Mouse (Mus musculus): ENCODE results near the gene Birc2. TPM values are rescaled to one million over a fixed set of nuclear protein-coding genes. Genes with fewer than 3 reads are reported as not detected.

Gene Birc2
- polyA plus RNA-seq, 1 experiment from 2014 or later: 41.8 TPM

GRCm38 (mm10) chr9:7783823-7784614, 52.8 kb downstream of the Birc2 start:
- H3K9me3 ChIP-seq (replicated peaks; ENCODE audit: control insufficient read depth, low read length, poor library complexity, severe bottlenecking): no peaks in the 10 kb centered on the region
- no peak for ATAC-seq
- H3K4me1 ChIP-seq (ENCODE audit: control insufficient read depth, insufficient read depth, low read length): no peaks in the 10 kb centered on the region
- 80% methylated on average over 15 of the region's 15 CpGs for WGBS
- no peaks in the 10 kb centered on the region for H3K27me3 ChIP-seq (ENCODE audit: control insufficient read depth, insufficient read depth, low read depth, low read length)
- no peaks in the 10 kb centered on the region for H3K36me3 ChIP-seq (ENCODE audit: control insufficient read depth, insufficient read depth, low read length)
- H3K4me3 ChIP-seq (ENCODE audit: low read depth, low read length): no peak overlapping the region
- H3K4me2 ChIP-seq (ENCODE audit: low read length): no peak overlapping the region
- H3K27ac ChIP-seq (ENCODE audit: low read length): no peak overlapping the region
- H3K9ac ChIP-seq (ENCODE audit: low read depth, low read length): no peak overlapping the region

GRCm38 (mm10) chr9:7780250-7781150, 56.4 kb downstream of the Birc2 start:
- Histone ChIP-seq H3K4me1 (ENCODE audit: control insufficient read depth, insufficient read depth, low read length) (no peaks in the 10 kb centered on the region), H3K4me3 (ENCODE audit: low read depth, low read length) (no peak overlapping the region), H3K9ac (ENCODE audit: low read depth, low read length) (no peak overlapping the region), H3K27ac (ENCODE audit: low read length) (no peak overlapping the region), H3K27me3 (ENCODE audit: control insufficient read depth, insufficient read depth, low read depth, low read length) (no peaks in the 10 kb centered on the region), H3K36me3 (ENCODE audit: control insufficient read depth, insufficient read depth, low read length) (no peaks in the 10 kb centered on the region), H3K9me3 (replicated peaks; ENCODE audit: control insufficient read depth, low read length, poor library complexity, severe bottlenecking) (no peaks in the 10 kb centered on the region), H3K4me2 (ENCODE audit: low read length) (no peak overlapping the region)
- 90% methylated on average over 8 of the region's 8 CpGs for WGBS
- no peak for ATAC-seq

- WGBS: 98% methylated on average over 4 of the region's 4 CpGs
- Histone ChIP-seq H3K36me3 (ENCODE audit: control insufficient read depth, insufficient read depth, low read length) (no peaks in the 10 kb centered on the region), H3K4me2 (ENCODE audit: low read length) (no peak overlapping the region), H3K4me1 (ENCODE audit: control insufficient read depth, insufficient read depth, low read length) (no peaks in the 10 kb centered on the region), H3K9ac (ENCODE audit: low read depth, low read length) (no peak overlapping the region), H3K9me3 (replicated peaks; ENCODE audit: control insufficient read depth, low read length, poor library complexity, severe bottlenecking) (no peaks in the 10 kb centered on the region), H3K4me3 (ENCODE audit: low read depth, low read length) (no peak overlapping the region), H3K27ac (ENCODE audit: low read length) (no peak overlapping the region), H3K27me3 (ENCODE audit: control insufficient read depth, insufficient read depth, low read depth, low read length) (no peaks in the 10 kb centered on the region)
- no peak for ATAC-seq
These were observed 57.1 kb downstream of the Birc2 start for GRCm38 (mm10) chr9:7779786-7780185.

- WGBS: 84% methylated on average over 7 of the region's 7 CpGs
- Histone ChIP-seq H3K27ac (ENCODE audit: low read length) (no peak overlapping the region), H3K4me1 (ENCODE audit: control insufficient read depth, insufficient read depth, low read length) (no peaks in the 10 kb centered on the region), H3K4me2 (ENCODE audit: low read length) (no peak overlapping the region), H3K9ac (ENCODE audit: low read depth, low read length) (no peak overlapping the region), H3K4me3 (ENCODE audit: low read depth, low read length) (no peak overlapping the region), H3K9me3 (replicated peaks; ENCODE audit: control insufficient read depth, low read length, poor library complexity, severe bottlenecking) (no peaks in the 10 kb centered on the region), H3K27me3 (ENCODE audit: control insufficient read depth, insufficient read depth, low read depth, low read length) (no peaks in the 10 kb centered on the region), H3K36me3 (ENCODE audit: control insufficient read depth, insufficient read depth, low read length) (no peaks in the 10 kb centered on the region)
- no peak for ATAC-seq
These were observed 58.1 kb downstream of the Birc2 start for GRCm38 (mm10) chr9:7778771-7779170.

GRCm38 (mm10) chr9:7777652-7778051, 59.2 kb downstream of the Birc2 start:
- 78% methylated on average over 1 of the region's 1 CpGs for WGBS
- Histone ChIP-seq H3K27ac (ENCODE audit: low read length) (no peak overlapping the region), H3K27me3 (ENCODE audit: control insufficient read depth, insufficient read depth, low read depth, low read length) (no peaks in the 10 kb centered on the region), H3K9me3 (replicated peaks; ENCODE audit: control insufficient read depth, low read length, poor library complexity, severe bottlenecking) (no peaks in the 10 kb centered on the region), H3K4me3 (ENCODE audit: low read depth, low read length) (no peak overlapping the region), H3K4me1 (ENCODE audit: control insufficient read depth, insufficient read depth, low read length) (no peaks in the 10 kb centered on the region), H3K4me2 (ENCODE audit: low read length) (no peak overlapping the region), H3K9ac (ENCODE audit: low read depth, low read length) (no peak overlapping the region), H3K36me3 (ENCODE audit: control insufficient read depth, insufficient read depth, low read length) (no peaks in the 10 kb centered on the region)
- no peak for ATAC-seq

- H3K4me2 ChIP-seq (ENCODE audit: low read length): no peak overlapping the region
- no peak overlapping the region for H3K27ac ChIP-seq (ENCODE audit: low read length)
- H3K36me3 ChIP-seq (ENCODE audit: control insufficient read depth, insufficient read depth, low read length): no peaks in the 10 kb centered on the region
- no peaks in the 10 kb centered on the region for H3K9me3 ChIP-seq (replicated peaks; ENCODE audit: control insufficient read depth, low read length, poor library complexity, severe bottlenecking)
- H3K4me3 ChIP-seq (ENCODE audit: low read depth, low read length): no peak overlapping the region
- H3K9ac ChIP-seq (ENCODE audit: low read depth, low read length): no peak overlapping the region
- no peak for ATAC-seq
- H3K27me3 ChIP-seq (ENCODE audit: control insufficient read depth, insufficient read depth, low read depth, low read length): no peaks in the 10 kb centered on the region
- WGBS: 97% methylated on average over 1 of the region's 1 CpGs
- H3K4me1 ChIP-seq (ENCODE audit: control insufficient read depth, insufficient read depth, low read length): no peaks in the 10 kb centered on the region
These were observed 59.9 kb downstream of the Birc2 start for GRCm38 (mm10) chr9:7776940-7777339.

- WGBS: 56% methylated on average over 3 of the region's 3 CpGs
- no peak overlapping the region for H3K9ac ChIP-seq (ENCODE audit: low read depth, low read length)
- no peak overlapping the region for H3K4me3 ChIP-seq (ENCODE audit: low read depth, low read length)
- no peaks in the 10 kb centered on the region for H3K36me3 ChIP-seq (ENCODE audit: control insufficient read depth, insufficient read depth, low read length)
- H3K4me1 ChIP-seq (ENCODE audit: control insufficient read depth, insufficient read depth, low read length): no peaks in the 10 kb centered on the region
- H3K4me2 ChIP-seq (ENCODE audit: low read length): no peak overlapping the region
- H3K9me3 ChIP-seq (replicated peaks; ENCODE audit: control insufficient read depth, low read length, poor library complexity, severe bottlenecking): no peaks in the 10 kb centered on the region
- no peak for ATAC-seq
- no peak overlapping the region for H3K27ac ChIP-seq (ENCODE audit: low read length)
- H3K27me3 ChIP-seq (ENCODE audit: control insufficient read depth, insufficient read depth, low read depth, low read length): no peaks in the 10 kb centered on the region
These were observed 60.9 kb downstream of the Birc2 start for GRCm38 (mm10) chr9:7775986-7776385.

GRCm38 (mm10) chr9:7775011-7775410, 61.9 kb downstream of the Birc2 start:
- Histone ChIP-seq H3K9me3 (replicated peaks; ENCODE audit: control insufficient read depth, low read length, poor library complexity, severe bottlenecking) (no peaks in the 10 kb centered on the region), H3K27ac (ENCODE audit: low read length) (no peak overlapping the region), H3K36me3 (ENCODE audit: control insufficient read depth, insufficient read depth, low read length) (no peaks in the 10 kb centered on the region), H3K9ac (ENCODE audit: low read depth, low read length) (no peak overlapping the region), H3K4me1 (ENCODE audit: control insufficient read depth, insufficient read depth, low read length) (no peaks in the 10 kb centered on the region), H3K4me3 (ENCODE audit: low read depth, low read length) (no peak overlapping the region), H3K27me3 (ENCODE audit: control insufficient read depth, insufficient read depth, low read depth, low read length) (no peaks in the 10 kb centered on the region), H3K4me2 (ENCODE audit: low read length) (no peak overlapping the region)
- ATAC-seq: no peak
- WGBS: 95% methylated on average over 2 of the region's 2 CpGs

GRCm38 (mm10) chr9:7774538-7774937, 62.3 kb downstream of the Birc2 start:
- Histone ChIP-seq H3K4me3 (ENCODE audit: low read depth, low read length) (no peak overlapping the region), H3K4me2 (ENCODE audit: low read length) (no peak overlapping the region), H3K36me3 (ENCODE audit: control insufficient read depth, insufficient read depth, low read length) (no peaks in the 10 kb centered on the region), H3K9me3 (replicated peaks; ENCODE audit: control insufficient read depth, low read length, poor library complexity, severe bottlenecking) (no peaks in the 10 kb centered on the region), H3K4me1 (ENCODE audit: control insufficient read depth, insufficient read depth, low read length) (no peaks in the 10 kb centered on the region), H3K9ac (ENCODE audit: low read depth, low read length) (no peak overlapping the region), H3K27ac (ENCODE audit: low read length) (no peak overlapping the region), H3K27me3 (ENCODE audit: control insufficient read depth, insufficient read depth, low read depth, low read length) (no peaks in the 10 kb centered on the region)
- ATAC-seq: no peak
- WGBS: 90% methylated on average over 10 of the region's 10 CpGs

Measured in midbrain, embryonic 16.5 days (tissue).